22 mouse cellular contexts compared by ENCODE assay signal in genomic region chr17:12796633-12797032, GRCm38 (mm10). TPM values are rescaled to one million over a fixed set of nuclear protein-coding genes. Genes with fewer than 3 reads are reported as not detected.
DNase-seq lines count a peak whose midpoint lies in the region; ATAC-seq lines count a peak whose summit lies in the region.
"Had no signal": no experiment of that assay in that cellular context is flagged by ENCODE, and none has a peak within 500 bp of the region (broad histone marks: within the 10 kb centered on the region; RNA-seq: fewer than 3 reads in every experiment).

No protein-coding gene starts in this region.

- no peak overlapping the region for H3K4me3 ChIP-seq in heart, embryonic 10.5 days
- no peak overlapping the region for H3K4me3 ChIP-seq in heart, embryonic 16.5 days (ENCODE audit: low read length)
- H3K4me3 ChIP-seq in liver, embryonic 11.5 days (ENCODE audit: low read depth, low read length), result no peak overlapping the region
- H3K4me3 ChIP-seq in liver, embryonic 15.5 days (replicated peaks), result no peak overlapping the region
- no peak overlapping the region for H3K4me3 ChIP-seq in midbrain, embryonic 13.5 days (replicated peaks)
- H3K4me3 ChIP-seq: embryonic facial prominence, embryonic 12.5 days; erythroblast, embryonic 14.5 days; forebrain, embryonic 12.5 days; hindbrain, embryonic 12.5 days; limb, embryonic 12.5 days; neural tube, embryonic 15.5 days had no signal

- peak overlapping the region; percentile 88; the same call in 1 of the 2 replicates for H3K27ac ChIP-seq in heart, embryonic 10.5 days
- H3K27ac ChIP-seq in heart, embryonic 16.5 days (ENCODE audit: low read length), result peak overlapping the region; percentile 38
- peak overlapping the region; percentile 1; the same call in 1 of the 2 replicates for H3K27ac ChIP-seq in liver, embryonic 11.5 days (ENCODE audit: low read depth, low read length)
- H3K27ac ChIP-seq in liver, embryonic 15.5 days (replicated peaks), result peak overlapping the region; percentile 39
- no peak overlapping the region for H3K27ac ChIP-seq in midbrain, embryonic 13.5 days
- H3K27ac ChIP-seq: embryonic facial prominence, embryonic 12.5 days; forebrain, embryonic 12.5 days; hindbrain, embryonic 12.5 days; limb, embryonic 12.5 days; neural tube, embryonic 15.5 days had no signal

- no peak overlapping the region for H3K9ac ChIP-seq in heart, embryonic 16.5 days (ENCODE audit: low read length)
- H3K9ac ChIP-seq in liver, embryonic 11.5 days (ENCODE audit: low read depth, low read length), result no peak overlapping the region
- H3K9ac ChIP-seq in liver, embryonic 15.5 days, result no peak overlapping the region
- H3K9ac ChIP-seq in midbrain, embryonic 13.5 days (replicated peaks), result no peak overlapping the region
- H3K9ac ChIP-seq: embryonic facial prominence, embryonic 12.5 days; forebrain, embryonic 12.5 days; hindbrain, embryonic 12.5 days; limb, embryonic 12.5 days; neural tube, embryonic 15.5 days had no signal

- no peak for ATAC-seq in heart, embryonic 16.5 days (replicated peaks; ENCODE audit: extremely low read depth, insufficient read depth, low FRiP score)
- ATAC-seq in liver, embryonic 11.5 days (replicated peaks; ENCODE audit: low FRiP score), result 0 out of 2 replicates have a peak, but pooled peaks have one; percentile 46
- 0 out of 2 replicates have a peak, but pooled peaks have one; percentile 19 for ATAC-seq in liver, embryonic 15.5 days (ENCODE audit: insufficient read depth)
- no peak for ATAC-seq in midbrain, embryonic 13.5 days
- ATAC-seq: CD4-positive, CD25-positive, alpha-beta regulatory T cell, adult 4 months; intestine, postnatal 0 days had no signal

- intact Hi-C loops in heart, postnatal 25 days (cut with DNase I), result no loop called here

- DNase-seq in heart, embryonic 10.5 days (ENCODE audit: low spot score), result no peak
- no peak for DNase-seq in heart, postnatal 25 days (ENCODE audit: low spot score)
- DNase-seq in heart, postnatal 4 days, result no peak
- no peak for DNase-seq in liver, embryonic 11.5 days (ENCODE audit: low spot score)
- DNase-seq: adrenal gland, postnatal 14 days; cerebellum, adult 2 months; cerebellum, postnatal 25 days; kidney, postnatal 36 days; lung, postnatal 10 days; right cerebral cortex, adult 18-20 months had no signal

- no peak overlapping the region for H3K4me2 ChIP-seq in heart, embryonic 16.5 days (ENCODE audit: low read depth, low read length)
- no peak overlapping the region for H3K4me2 ChIP-seq in liver, embryonic 11.5 days
- no peak overlapping the region for H3K4me2 ChIP-seq in liver, embryonic 15.5 days
- no peak overlapping the region for H3K4me2 ChIP-seq in midbrain, embryonic 13.5 days (replicated peaks)
- H3K4me2 ChIP-seq: embryonic facial prominence, embryonic 12.5 days; forebrain, embryonic 12.5 days; hindbrain, embryonic 12.5 days; limb, embryonic 12.5 days; midbrain, embryonic 11.5 days; neural tube, embryonic 15.5 days had no signal

- no peaks in the 10 kb centered on the region for H3K27me3 ChIP-seq in heart, embryonic 10.5 days (ENCODE audit: insufficient read depth, poor library complexity, severe bottlenecking)
- H3K27me3 ChIP-seq in heart, embryonic 16.5 days (ENCODE audit: control insufficient read depth, insufficient read depth, low read length), result no peaks in the 10 kb centered on the region
- H3K27me3 ChIP-seq in liver, embryonic 11.5 days (replicated peaks; ENCODE audit: control insufficient read depth, insufficient read depth, low read length), result no peaks in the 10 kb centered on the region
- H3K27me3 ChIP-seq in liver, embryonic 15.5 days, result no peaks in the 10 kb centered on the region
- H3K27me3 ChIP-seq in midbrain, embryonic 13.5 days, result 0 out of 2 replicates have a peak, but pooled peaks cover 4% of the 10 kb centered on the region
- H3K27me3 ChIP-seq: embryonic facial prominence, embryonic 12.5 days; forebrain, embryonic 12.5 days; hindbrain, embryonic 12.5 days; limb, embryonic 12.5 days; neural tube, embryonic 15.5 days had no signal

- peaks cover 70% of the 10 kb centered on the region for H3K4me1 ChIP-seq in heart, embryonic 10.5 days
- peaks cover 68% of the 10 kb centered on the region for H3K4me1 ChIP-seq in heart, embryonic 16.5 days (ENCODE audit: control insufficient read depth, insufficient read depth, low read length)
- H3K4me1 ChIP-seq in liver, embryonic 11.5 days (replicated peaks; ENCODE audit: control insufficient read depth, insufficient read depth, low read length), result peaks cover 29% of the 10 kb centered on the region
- H3K4me1 ChIP-seq in liver, embryonic 15.5 days (replicated peaks), result peaks cover 46% of the 10 kb centered on the region
- peaks cover 1% of the 10 kb centered on the region for H3K4me1 ChIP-seq in midbrain, embryonic 13.5 days (replicated peaks)

- WGBS in heart, embryonic 10.5 days, result 61% methylated on average over 3 of the region's 3 CpGs
- WGBS in heart, embryonic 16.5 days, result 62% methylated on average over 3 of the region's 3 CpGs
- WGBS in liver, embryonic 11.5 days, result 44% methylated on average over 3 of the region's 3 CpGs
- WGBS in liver, embryonic 15.5 days (ENCODE audit: insufficient replicate concordance), result 33% methylated on average over 3 of the region's 3 CpGs
- 88% methylated on average over 3 of the region's 3 CpGs for WGBS in midbrain, embryonic 13.5 days

- no peaks in the 10 kb centered on the region for H3K9me3 ChIP-seq in heart, embryonic 10.5 days
- no peaks in the 10 kb centered on the region for H3K9me3 ChIP-seq in heart, embryonic 16.5 days (replicated peaks; ENCODE audit: control insufficient read depth, low read length)
- no peaks in the 10 kb centered on the region for H3K9me3 ChIP-seq in liver, embryonic 11.5 days (ENCODE audit: control insufficient read depth, low read length)
- H3K9me3 ChIP-seq in liver, embryonic 15.5 days (replicated peaks), result no peaks in the 10 kb centered on the region
- no peaks in the 10 kb centered on the region for H3K9me3 ChIP-seq in midbrain, embryonic 13.5 days
- H3K9me3 ChIP-seq: embryonic facial prominence, embryonic 12.5 days; forebrain, embryonic 12.5 days; hindbrain, embryonic 12.5 days; limb, embryonic 12.5 days; neural tube, embryonic 15.5 days had no signal

- peaks cover 34% of the 10 kb centered on the region for H3K36me3 ChIP-seq in heart, embryonic 10.5 days
- no peaks in the 10 kb centered on the region for H3K36me3 ChIP-seq in heart, embryonic 16.5 days (ENCODE audit: control insufficient read depth, insufficient read depth)
- peaks cover 2% of the 10 kb centered on the region; the same call in 1 of the 2 replicates for H3K36me3 ChIP-seq in liver, embryonic 11.5 days (ENCODE audit: control insufficient read depth, insufficient read depth, low read length)
- H3K36me3 ChIP-seq in liver, embryonic 15.5 days (replicated peaks), result no peaks in the 10 kb centered on the region
- H3K36me3 ChIP-seq in midbrain, embryonic 13.5 days, result no peaks in the 10 kb centered on the region
- H3K36me3 ChIP-seq: embryonic facial prominence, embryonic 12.5 days; forebrain, embryonic 12.5 days; hindbrain, embryonic 12.5 days; neural tube, embryonic 15.5 days had no signal

RNA-seq across cellular contexts. Expression of gene Igf2r, which starts 27.2 kb away (rescaled TPM):
- 141 and 272 TPM in 2 replicates for polyA plus RNA-seq in heart, embryonic 10.5 days (2016; fragmentation: Nextera tagmentation; extraction: Ambion mirVana)
- 100 to 1,000 TPM in 1 of 2 experiments, 10 to 100 TPM in 1; 99.0 to 108 TPM for total RNA-seq in heart, postnatal 25 days (2021)
- polyA plus RNA-seq in heart, embryonic 16.5 days (2015; fragmentation: Nextera tagmentation; extraction: Ambion mirVana), result 98.0 and 133 TPM in 2 replicates
- 100 to 1,000 TPM; 318 TPM for total RNA-seq in heart, postnatal 4 days (2021)
- 41.8 and 43.7 TPM in 2 replicates for polyA plus RNA-seq in liver, embryonic 11.5 days (2014; fragmentation: Nextera tagmentation; extraction: Ambion mirVana)
- 13.0 and 15.6 TPM in 2 replicates for polyA plus RNA-seq in liver, embryonic 15.5 days (2015; fragmentation: Nextera tagmentation; extraction: Ambion mirVana)
- polyA plus RNA-seq in midbrain, embryonic 13.5 days (2015; fragmentation: Nextera tagmentation; extraction: Ambion mirVana), result 11.0 and 11.2 TPM in 2 replicates

Comparison
In these comparisons a context has a peak if more than half of its experiments do, and no peak if none do; other contexts are left out.
1. ATAC-seq: peak in liver, embryonic 11.5 days (single experiment) and liver, embryonic 15.5 days (single experiment); none in heart, embryonic 16.5 days (single experiment) and midbrain, embryonic 13.5 days (single experiment).